Mouse (Mus musculus) hindbrain, embryonic 10.5 days (tissue): Measurements from ENCODE around the gene Naxd. TPM values are rescaled to one million over a fixed set of nuclear protein-coding genes. Genes with fewer than 3 reads are reported as not detected.

ENCODE experiments used
- DNase-seq: peaks from one replicate; pipeline ENCODE4 v3.0.0-alpha.2; 2017; ENCODE audit warnings: low spot score
- H3K27ac ChIP-seq: fragments of 300-500 bp; sonication (generic); 2 replicates; pipeline ENCODE4 v1.5.1; 2016; ENCODE audit warnings: mild to moderate bottlenecking, moderate library complexity
- H3K27me3 ChIP-seq: fragments of 300-500 bp; sonication (generic); 2 replicates; pipeline ENCODE4 v1.6.1; 2016; ENCODE audit warnings: mild to moderate bottlenecking; ENCODE audit not compliant: poor library complexity, insufficient read depth, severe bottlenecking
- H3K36me3 ChIP-seq: fragments of 300-500 bp; sonication (generic); 2 replicates; pipeline ENCODE4 v1.6.1; 2016; ENCODE audit warnings: mild to moderate bottlenecking, moderate library complexity
- H3K4me1 ChIP-seq: fragments of 300-500 bp; sonication (generic); replicated peaks from 2 replicates; pipeline ENCODE4 v1.6.1; 2016; ENCODE audit warnings: mild to moderate bottlenecking
- H3K4me3 ChIP-seq: fragments of 300-500 bp; sonication (generic); 2 replicates; pipeline ENCODE4 v1.5.1; 2016; ENCODE audit warnings: mild to moderate bottlenecking, moderate library complexity
- H3K9me3 ChIP-seq: fragments of 300-500 bp; sonication (generic); 2 replicates; pipeline ENCODE4 v1.6.1; 2016; ENCODE audit warnings: mild to moderate bottlenecking, moderate library complexity
- WGBS: fragments of 180-500 bp; shearing (Covaris S2); methylation state at CpG from one replicate; pipeline ENCODE4 v1.1.7; 2016; 5-methylcytosine and 5-hydroxymethylcytosine counted together
- polyA plus RNA-seq: library from polyadenylated mRNA; unstranded; fragments of >200 nt; fragmentation: Nextera tagmentation; extraction: Ambion mirVana; gene quantifications from 2 replicates; pipeline ENCODE4 v1.2.1, GENCODE M21; 2016

Gene Naxd
- 110 and 127 TPM in 2 replicates for polyA plus RNA-seq

GRCm38 (mm10) chr8:11497017-11497990 is at the start of gene Naxd:
Naxd (plus strand) TSS chr8:11497506.
- H3K4me1 ChIP-seq = peaks cover 24% of the 10 kb centered on the region
- DNase-seq = peak; percentile 93
- H3K4me3 ChIP-seq = peak within 1 kb of the TSS; percentile 98
- H3K27me3 ChIP-seq = no peaks in the 10 kb centered on the region
- H3K9me3 ChIP-seq = no peaks in the 10 kb centered on the region
- WGBS = 4% methylated on average over 73 of the region's 73 CpGs
- peak within 1 kb of the TSS; percentile 95 for H3K27ac ChIP-seq
- H3K36me3 ChIP-seq = peaks cover 18% of the 10 kb centered on the region

GRCm38 (mm10) chr8:11447910-11448570 is 49.3 kb upstream of the Naxd start:
- no peaks in the 10 kb centered on the region for H3K9me3 ChIP-seq
- peaks cover 46% of the 10 kb centered on the region for H3K36me3 ChIP-seq
- peaks cover 21% of the 10 kb centered on the region for H3K4me1 ChIP-seq
- H3K4me3 ChIP-seq = no peak overlapping the region
- WGBS = 93% methylated on average over 23 of the region's 23 CpGs
- no peak overlapping the region for H3K27ac ChIP-seq
- H3K27me3 ChIP-seq = peaks cover 17% of the 10 kb centered on the region
- DNase-seq = no peak

GRCm38 (mm10) chr8:11450184-11451113 is 46.9 kb upstream of the Naxd start:
- Histone ChIP-seq H3K9me3 (no peaks in the 10 kb centered on the region), H3K4me3 (no peak overlapping the region), H3K4me1 (peaks cover 37% of the 10 kb centered on the region), H3K27me3 (peaks cover 19% of the 10 kb centered on the region), H3K27ac (peak overlapping the region; percentile 53; the same call in 1 of the 2 replicates), H3K36me3 (peaks cover 22% of the 10 kb centered on the region)
- peak; percentile 37 for DNase-seq
- WGBS = 36% methylated on average over 8 of the region's 8 CpGs

GRCm38 (mm10) chr8:11452152-11452551 is 45.2 kb upstream of the Naxd start:
- H3K9me3 ChIP-seq = no peaks in the 10 kb centered on the region
- peak overlapping the region; percentile 67 for H3K27ac ChIP-seq
- H3K4me1 ChIP-seq = peaks cover 37% of the 10 kb centered on the region
- H3K27me3 ChIP-seq = peaks cover 19% of the 10 kb centered on the region
- H3K4me3 ChIP-seq = no peak overlapping the region
- WGBS = 90% methylated on average over 1 of the region's 1 CpGs
- DNase-seq = no peak
- peaks cover 14% of the 10 kb centered on the region for H3K36me3 ChIP-seq

GRCm38 (mm10) chr8:11452559-11452958 is 44.7 kb upstream of the Naxd start:
- H3K4me3 ChIP-seq = no peak overlapping the region
- 57% methylated on average over 3 of the region's 3 CpGs for WGBS
- H3K27ac ChIP-seq = peak overlapping the region; percentile 67

GRCm38 (mm10) chr8:11452974-11453373 is 44.3 kb upstream of the Naxd start:
- H3K4me3 ChIP-seq = no peak overlapping the region
- peak overlapping the region; percentile 67 for H3K27ac ChIP-seq
- peak; percentile 20 for DNase-seq
- peaks cover 43% of the 10 kb centered on the region for H3K4me1 ChIP-seq
- no peaks in the 10 kb centered on the region for H3K9me3 ChIP-seq
- H3K36me3 ChIP-seq = peaks cover 11% of the 10 kb centered on the region
- 26% methylated on average over 4 of the region's 4 CpGs for WGBS
- peaks cover 19% of the 10 kb centered on the region for H3K27me3 ChIP-seq

More at GRCm38 (mm10) chr8:11452559-11452958, 44.7 kb upstream of the Naxd start:
- no peaks in the 10 kb centered on the region for H3K9me3 ChIP-seq
- H3K4me1 ChIP-seq = peaks cover 39% of the 10 kb centered on the region
- peaks cover 14% of the 10 kb centered on the region for H3K36me3 ChIP-seq
- H3K27me3 ChIP-seq = peaks cover 19% of the 10 kb centered on the region
- DNase-seq = no peak

GRCm38 (mm10) chr8:11454228-11454627 is 43.1 kb upstream of the Naxd start:
- peak; percentile 15 for DNase-seq
- Histone ChIP-seq H3K27ac (peak overlapping the region; percentile 46), H3K27me3 (peaks cover 19% of the 10 kb centered on the region), H3K4me3 (no peak overlapping the region), H3K9me3 (no peaks in the 10 kb centered on the region), H3K36me3 (no peaks in the 10 kb centered on the region), H3K4me1 (peaks cover 56% of the 10 kb centered on the region)
- WGBS = 47% methylated on average over 12 of the region's 12 CpGs

GRCm38 (mm10) chr8:11457278-11457677 is 40.0 kb upstream of the Naxd start:
- peaks cover 7% of the 10 kb centered on the region for H3K27me3 ChIP-seq
- WGBS = 78% methylated on average over 3 of the region's 3 CpGs
- no peak overlapping the region for H3K4me3 ChIP-seq
- peaks cover 47% of the 10 kb centered on the region for H3K4me1 ChIP-seq
- H3K36me3 ChIP-seq = no peaks in the 10 kb centered on the region
- no peaks in the 10 kb centered on the region; the same call in 1 of the 2 replicates for H3K9me3 ChIP-seq
- DNase-seq = no peak
- no peak overlapping the region for H3K27ac ChIP-seq

GRCm38 (mm10) chr8:11457981-11458836 is 39.1 kb upstream of the Naxd start:
- H3K4me3 ChIP-seq = no peak overlapping the region
- H3K27ac ChIP-seq = no peak overlapping the region
- peaks cover 38% of the 10 kb centered on the region for H3K4me1 ChIP-seq
- H3K36me3 ChIP-seq = no peaks in the 10 kb centered on the region
- 46% methylated on average over 12 of the region's 12 CpGs for WGBS
- H3K27me3 ChIP-seq = peaks cover 2% of the 10 kb centered on the region; the same call in 1 of the 2 replicates
- H3K9me3 ChIP-seq = no peaks in the 10 kb centered on the region; the same call in 1 of the 2 replicates
- no peak for DNase-seq

GRCm38 (mm10) chr8:11459016-11459415 is 38.3 kb upstream of the Naxd start:
- peak overlapping the region; percentile 26; the same call in 1 of the 2 replicates for H3K27ac ChIP-seq

GRCm38 (mm10) chr8:11460934-11461333 is 36.4 kb upstream of the Naxd start:
- H3K36me3 ChIP-seq = no peaks in the 10 kb centered on the region
- no peak overlapping the region for H3K4me3 ChIP-seq
- H3K9me3 ChIP-seq = no peaks in the 10 kb centered on the region; the same call in 1 of the 2 replicates
- DNase-seq = no peak
- no peaks in the 10 kb centered on the region for H3K27me3 ChIP-seq
- peaks cover 26% of the 10 kb centered on the region for H3K4me1 ChIP-seq
- H3K27ac ChIP-seq = no peak overlapping the region
- 60% methylated on average over 2 of the region's 2 CpGs for WGBS

More at GRCm38 (mm10) chr8:11459016-11459415, 38.3 kb upstream of the Naxd start:
- DNase-seq = peak; percentile 30
- Histone ChIP-seq H3K4me3 (no peak overlapping the region), H3K4me1 (peaks cover 30% of the 10 kb centered on the region), H3K27me3 (peaks cover 1% of the 10 kb centered on the region; the same call in 1 of the 2 replicates), H3K9me3 (no peaks in the 10 kb centered on the region; the same call in 1 of the 2 replicates), H3K36me3 (no peaks in the 10 kb centered on the region)
- 47% methylated on average over 5 of the region's 5 CpGs for WGBS
